Mouse (Mus musculus) brain, embryonic 14.5 days (tissue): Measurements from ENCODE around the gene Cenpx. TPM values are rescaled to one million over a fixed set of nuclear protein-coding genes. Genes with fewer than 3 reads are reported as not detected.
"Not testable (repeated sequence)": the region's sequence is repeated elsewhere in the genome, so short reads cannot be mapped to it uniquely, and the experiment has no call there.

Experiments
- DNase-seq: peaks from one replicate; pipeline ENCODE4 v3.0.0-alpha.2; 2011; ENCODE audit warnings: low read depth
- CTCF ChIP-seq: fragments of 200-500 bp; IDR thresholded peaks from 2 replicates; pipeline ENCODE4 v1.5.1; 2012; ENCODE audit warnings: inconsistent platforms, mild to moderate bottlenecking, moderate library complexity, borderline replicate concordance; ENCODE audit not compliant: insufficient read depth, insufficient read length; ENCODE audit errors: extremely low read depth
- POLR2A ChIP-seq: fragments of 200-500 bp; IDR thresholded peaks from 2 replicates; pipeline ENCODE4 v1.6.1; 2012; ENCODE audit warnings: mild to moderate bottlenecking, inconsistent platforms, borderline replicate concordance; ENCODE audit not compliant: poor library complexity, insufficient read depth, insufficient read length, severe bottlenecking; ENCODE audit errors: extremely low read depth
- polyA plus RNA-seq: library from polyadenylated mRNA; depleted of rRNA; stranded (reverse); fragments of >200 nt; gene quantifications from 2 replicates; pipeline ENCODE4 v1.2.3, GENCODE M21; 2012

Gene Cenpx
- polyA plus RNA-seq, 1 experiment, result 59.7 TPM

GRCm38 (mm10) chr11:120686650-120687272, 26.8 kb downstream of the Cenpx start:
- TF ChIP-seq POLR2A, result no peak
- no peak for TF ChIP-seq CTCF
- DNase-seq, result no peak

- DNase-seq, result no peak
- TF ChIP-seq CTCF (no peak), POLR2A (no peak)
These were observed 28.9 kb downstream of the Cenpx start for GRCm38 (mm10) chr11:120684660-120685059.

- TF ChIP-seq POLR2A (no peak), CTCF (no peak)
- DNase-seq, result no peak
These were observed 29.5 kb downstream of the Cenpx start for GRCm38 (mm10) chr11:120684086-120684485.

- TF ChIP-seq CTCF, result no peak
- no peak for TF ChIP-seq POLR2A
- no peak for DNase-seq
These were observed 30.0 kb downstream of the Cenpx start for GRCm38 (mm10) chr11:120683536-120683935.

- no peak for DNase-seq
- no peak for TF ChIP-seq CTCF
- no peak for TF ChIP-seq POLR2A
These were observed 30.9 kb downstream of the Cenpx start for GRCm38 (mm10) chr11:120682683-120683082.

- TF ChIP-seq CTCF (peak; percentile 29; the same call in 1 of the 2 replicates), POLR2A (no peak)
- DNase-seq, result no peak
These were observed 33.6 kb downstream of the Cenpx start for GRCm38 (mm10) chr11:120679909-120680308.

GRCm38 (mm10) chr11:120676951-120677350, 36.6 kb downstream of the Cenpx start:
- no peak for TF ChIP-seq CTCF
- TF ChIP-seq POLR2A, result no peak
- no peak for DNase-seq

GRCm38 (mm10) chr11:120675875-120676274, 37.7 kb downstream of the Cenpx start:
- not testable (repeated sequence) for DNase-seq

GRCm38 (mm10) chr11:120673594-120674122, 39.9 kb downstream of the Cenpx start:
- no peak for DNase-seq
- no peak for TF ChIP-seq POLR2A
- TF ChIP-seq CTCF, result no peak

GRCm38 (mm10) chr11:120672687-120673593, 40.6 kb downstream of the Cenpx start, which contains the start of gene Aspscr1:
TSS of gene Aspscr1 (plus strand) at chr11:120672973.
- TF ChIP-seq POLR2A (peak; percentile 44), CTCF (no peak)
- DNase-seq, result peak; percentile 97

GRCm38 (mm10) chr11:120666617-120667016, 46.9 kb downstream of the Cenpx start:
- TF ChIP-seq CTCF (no peak), POLR2A (no peak)
- no peak for DNase-seq
